Mouse (Mus musculus): ENCODE results near the gene Thsd4. TPM values are rescaled to one million over a fixed set of nuclear protein-coding genes. Genes with fewer than 3 reads are reported as not detected.
A peak's percentile ranks its signal among the peaks of the same experiment; 100 is the strongest.

Thsd4 gene
- polyA plus RNA-seq, 1 experiment from 2014 or later, result 31.6 TPM

GRCm38 (mm10) chr9:60513329-60513788, 8.5 kb downstream of the Thsd4 start:
- peaks cover 23% of the 10 kb centered on the region for H3K4me1 ChIP-seq
- no peak overlapping the region for H3K4me3 ChIP-seq
- no peaks in the 10 kb centered on the region for H3K9me3 ChIP-seq
- no peak for ATAC-seq (ENCODE audit: insufficient number of reproducible peaks, low FRiP score, low TSS enrichment, low read depth)
- no peak overlapping the region for H3K9ac ChIP-seq
- no peak overlapping the region for H3K4me2 ChIP-seq
- no peaks in the 10 kb centered on the region for H3K36me3 ChIP-seq
- whole genome bisulfite sequencing, result 33% methylated on average over 11 of the region's 11 CpGs
- H3K27ac ChIP-seq, result no peak overlapping the region
- H3K27me3 ChIP-seq, result no peaks in the 10 kb centered on the region

- 39% methylated on average over 6 of the region's 6 CpGs for WGBS
- no peaks in the 10 kb centered on the region for H3K27me3 ChIP-seq
- no peaks in the 10 kb centered on the region for H3K9me3 ChIP-seq
- peak overlapping the region; percentile 82 for H3K27ac ChIP-seq
- peaks cover 27% of the 10 kb centered on the region for H3K4me1 ChIP-seq
- 0 out of 2 replicates have a peak overlapping the region, but pooled peaks have one; percentile 3 for H3K4me2 ChIP-seq
- no peak overlapping the region for H3K4me3 ChIP-seq
- no peak overlapping the region for H3K9ac ChIP-seq
- H3K36me3 ChIP-seq, result no peaks in the 10 kb centered on the region
- peak; percentile 77; the same call in 1 of the 2 replicates for ATAC-seq (ENCODE audit: insufficient number of reproducible peaks, low FRiP score, low TSS enrichment, low read depth)
Observed at GRCm38 (mm10) chr9:60510876-60511275, 11.0 kb downstream of the Thsd4 start.

GRCm38 (mm10) chr9:60506136-60506535, 15.7 kb downstream of the Thsd4 start:
- no peak overlapping the region for H3K9ac ChIP-seq
- H3K27me3 ChIP-seq, result no peaks in the 10 kb centered on the region
- H3K4me3 ChIP-seq, result no peak overlapping the region
- H3K4me1 ChIP-seq, result peaks cover 33% of the 10 kb centered on the region
- WGBS, result 43% methylated on average over 5 of the region's 5 CpGs
- no peak overlapping the region for H3K27ac ChIP-seq
- H3K4me2 ChIP-seq, result no peak overlapping the region
- H3K9me3 ChIP-seq, result no peaks in the 10 kb centered on the region
- ATAC-seq (ENCODE audit: insufficient number of reproducible peaks, low FRiP score, low TSS enrichment, low read depth), result no peak
- H3K36me3 ChIP-seq, result no peaks in the 10 kb centered on the region

GRCm38 (mm10) chr9:60504378-60505285, 17.2 kb downstream of the Thsd4 start:
- no peak overlapping the region for H3K9ac ChIP-seq
- H3K4me1 ChIP-seq, result peaks cover 20% of the 10 kb centered on the region
- 42% methylated on average over 14 of the region's 14 CpGs for whole genome bisulfite sequencing
- no peak overlapping the region; the same call in 1 of the 2 replicates for H3K27ac ChIP-seq
- H3K4me2 ChIP-seq, result no peak overlapping the region
- H3K27me3 ChIP-seq, result no peaks in the 10 kb centered on the region
- ATAC-seq (ENCODE audit: insufficient number of reproducible peaks, low FRiP score, low TSS enrichment, low read depth), result no peak
- no peak overlapping the region for H3K4me3 ChIP-seq
- no peaks in the 10 kb centered on the region for H3K36me3 ChIP-seq
- no peaks in the 10 kb centered on the region for H3K9me3 ChIP-seq

- no peak for ATAC-seq (ENCODE audit: insufficient number of reproducible peaks, low FRiP score, low TSS enrichment, low read depth)
- Histone ChIP-seq H3K36me3 (no peaks in the 10 kb centered on the region), H3K27ac (no peak overlapping the region), H3K9me3 (no peaks in the 10 kb centered on the region), H3K4me1 (peaks cover 17% of the 10 kb centered on the region), H3K4me2 (no peak overlapping the region), H3K9ac (no peak overlapping the region), H3K27me3 (no peaks in the 10 kb centered on the region), H3K4me3 (no peak overlapping the region)
- 86% methylated on average over 6 of the region's 6 CpGs for WGBS
Observed at GRCm38 (mm10) chr9:60502220-60502619, 19.6 kb downstream of the Thsd4 start.

GRCm38 (mm10) chr9:60501504-60502179, 20.2 kb downstream of the Thsd4 start:
- Histone ChIP-seq H3K4me1 (peaks cover 12% of the 10 kb centered on the region), H3K27me3 (no peaks in the 10 kb centered on the region), H3K4me3 (no peak overlapping the region), H3K9ac (no peak overlapping the region), H3K27ac (no peak overlapping the region), H3K4me2 (no peak overlapping the region), H3K36me3 (no peaks in the 10 kb centered on the region), H3K9me3 (no peaks in the 10 kb centered on the region)
- ATAC-seq (ENCODE audit: insufficient number of reproducible peaks, low FRiP score, low TSS enrichment, low read depth), result no peak
- 68% methylated on average over 5 of the region's 5 CpGs for WGBS

- no peak overlapping the region for H3K4me3 ChIP-seq
- peak overlapping the region; percentile 81 for H3K27ac ChIP-seq
- H3K4me1 ChIP-seq, result peaks cover 51% of the 10 kb centered on the region
- no peak for ATAC-seq (ENCODE audit: insufficient number of reproducible peaks, low FRiP score, low TSS enrichment, low read depth)
- H3K9me3 ChIP-seq, result no peaks in the 10 kb centered on the region
- H3K36me3 ChIP-seq, result no peaks in the 10 kb centered on the region
- peaks cover 5% of the 10 kb centered on the region; the same call in 1 of the 2 replicates for H3K27me3 ChIP-seq
- no peak overlapping the region for H3K9ac ChIP-seq
- H3K4me2 ChIP-seq, result peak overlapping the region; percentile 20
- WGBS, result 25% methylated on average over 16 of the region's 16 CpGs
Observed at GRCm38 (mm10) chr9:60492275-60492974, 29.4 kb downstream of the Thsd4 start.

- peaks cover 51% of the 10 kb centered on the region for H3K4me1 ChIP-seq
- WGBS, result 33% methylated on average over 16 of the region's 16 CpGs
- H3K36me3 ChIP-seq, result no peaks in the 10 kb centered on the region
- H3K27me3 ChIP-seq, result peaks cover 5% of the 10 kb centered on the region; the same call in 1 of the 2 replicates
- H3K27ac ChIP-seq, result peak overlapping the region; percentile 81
- no peak overlapping the region for H3K4me3 ChIP-seq
- H3K4me2 ChIP-seq, result peak overlapping the region; percentile 20
- peak; percentile 52 for ATAC-seq (ENCODE audit: insufficient number of reproducible peaks, low FRiP score, low TSS enrichment, low read depth)
- no peak overlapping the region for H3K9ac ChIP-seq
- no peaks in the 10 kb centered on the region for H3K9me3 ChIP-seq
Observed at GRCm38 (mm10) chr9:60491489-60492100, 30.3 kb downstream of the Thsd4 start.

- Histone ChIP-seq H3K27ac (peak overlapping the region; percentile 81), H3K9ac (no peak overlapping the region), H3K36me3 (no peaks in the 10 kb centered on the region), H3K27me3 (peaks cover 5% of the 10 kb centered on the region; the same call in 1 of the 2 replicates), H3K4me1 (peaks cover 51% of the 10 kb centered on the region), H3K4me3 (no peak overlapping the region), H3K9me3 (no peaks in the 10 kb centered on the region), H3K4me2 (peak overlapping the region; percentile 20; the same call in 1 of the 2 replicates)
- peak; percentile 68 for ATAC-seq (ENCODE audit: insufficient number of reproducible peaks, low FRiP score, low TSS enrichment, low read depth)
- whole genome bisulfite sequencing, result 45% methylated on average over 8 of the region's 8 CpGs
Observed at GRCm38 (mm10) chr9:60491079-60491478, 30.8 kb downstream of the Thsd4 start.

GRCm38 (mm10) chr9:60488816-60489215, 33.0 kb downstream of the Thsd4 start:
- Histone ChIP-seq H3K4me1 (peaks cover 51% of the 10 kb centered on the region), H3K9ac (no peak overlapping the region), H3K9me3 (no peaks in the 10 kb centered on the region), H3K36me3 (no peaks in the 10 kb centered on the region), H3K27me3 (peaks cover 2% of the 10 kb centered on the region; the same call in 1 of the 2 replicates), H3K27ac (peak overlapping the region; percentile 33; the same call in 1 of the 2 replicates), H3K4me2 (no peak overlapping the region), H3K4me3 (no peak overlapping the region)
- no peak for ATAC-seq (ENCODE audit: insufficient number of reproducible peaks, low FRiP score, low TSS enrichment, low read depth)
- WGBS, result 29% methylated on average over 4 of the region's 4 CpGs

GRCm38 (mm10) chr9:60482165-60482564, 39.7 kb downstream of the Thsd4 start:
- H3K9ac ChIP-seq, result no peak overlapping the region
- H3K4me2 ChIP-seq, result no peak overlapping the region
- WGBS, result 84% methylated on average over 4 of the region's 4 CpGs
- no peak overlapping the region for H3K27ac ChIP-seq
- no peak overlapping the region for H3K4me3 ChIP-seq
- H3K4me1 ChIP-seq, result peaks cover 18% of the 10 kb centered on the region
- ATAC-seq (ENCODE audit: insufficient number of reproducible peaks, low FRiP score, low TSS enrichment, low read depth), result no peak
- H3K9me3 ChIP-seq, result no peaks in the 10 kb centered on the region
- no peaks in the 10 kb centered on the region for H3K36me3 ChIP-seq
- H3K27me3 ChIP-seq, result no peaks in the 10 kb centered on the region
